Mouse (Mus musculus): Measurements from ENCODE around the gene Nap1l1.

The Nap1l1 gene

DNA sequence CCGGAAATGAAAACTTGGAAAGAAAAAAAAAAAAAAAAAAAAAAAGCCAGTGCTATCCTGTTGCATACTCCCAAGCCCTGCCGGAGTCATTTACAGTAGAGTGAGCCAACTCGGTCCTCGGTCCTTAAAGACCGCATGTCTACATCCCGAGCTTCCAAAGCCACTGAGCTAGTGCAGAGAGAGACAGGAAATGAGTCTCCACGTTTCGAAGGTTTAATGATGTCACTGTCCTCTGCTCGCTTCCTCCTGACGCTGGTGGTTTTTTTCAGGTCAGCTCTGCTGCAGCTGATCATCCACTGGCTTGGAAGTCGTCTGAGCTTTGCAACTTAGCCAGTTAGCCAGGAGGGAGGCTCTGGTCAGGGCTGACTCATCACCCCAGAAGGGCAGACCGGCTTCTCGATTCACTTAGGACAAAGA lies 43.2 kb downstream of the Nap1l1 start:
- DNase-seq: peak; percentile 27 to 58

DNA sequence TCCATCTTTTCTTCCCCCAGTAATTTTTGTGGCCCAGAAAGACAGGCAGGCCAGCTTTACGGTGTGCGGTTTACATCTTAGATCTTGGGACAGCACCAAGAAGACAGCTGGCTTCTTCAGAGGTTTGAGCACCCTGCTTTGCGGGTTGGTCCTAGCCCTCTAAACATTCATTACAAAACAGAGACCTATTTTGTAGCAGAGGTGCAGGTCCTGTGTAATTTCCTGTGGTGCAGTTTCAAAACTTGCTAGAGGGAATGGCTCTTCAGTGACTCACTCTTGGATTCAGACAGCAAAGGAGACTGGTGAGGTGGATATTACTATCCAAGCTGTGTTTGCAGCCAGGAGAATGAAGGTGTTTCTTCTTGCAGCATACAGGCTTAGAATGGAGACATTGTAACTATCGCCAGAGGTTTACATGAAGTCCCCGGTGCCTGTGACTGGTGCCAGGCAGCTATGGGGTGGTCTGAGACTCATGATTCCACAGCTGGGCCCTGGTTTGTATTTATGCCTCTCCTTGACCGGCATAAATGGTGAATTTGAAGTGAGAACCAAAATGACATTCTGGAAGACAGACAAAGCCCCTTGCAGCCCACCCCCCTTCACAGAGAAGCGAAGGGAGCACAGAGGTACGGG lies 43.9 kb downstream of the Nap1l1 start:
- DNase-seq: no peak

DNA sequence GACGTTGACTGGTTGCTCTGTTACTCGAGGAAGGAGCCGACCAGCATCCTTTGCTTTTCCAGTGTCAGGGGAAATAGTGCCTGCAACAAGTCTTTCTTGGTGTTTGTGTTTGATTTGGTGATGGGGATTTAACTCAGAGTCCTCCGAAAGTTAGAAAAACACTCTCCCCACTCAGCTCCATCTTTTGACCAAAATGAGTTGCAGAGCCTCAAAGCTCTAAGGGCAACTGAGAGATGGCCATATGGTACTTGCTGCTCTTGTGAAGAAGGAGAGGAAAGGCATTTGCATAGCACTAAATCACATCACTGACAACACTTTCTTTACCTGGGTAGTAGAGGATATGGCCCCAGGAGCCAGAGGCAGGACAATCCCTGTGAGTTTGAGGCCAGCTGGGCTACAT lies 45.3 kb downstream of the Nap1l1 start:
- no peak for DNase-seq

DNA sequence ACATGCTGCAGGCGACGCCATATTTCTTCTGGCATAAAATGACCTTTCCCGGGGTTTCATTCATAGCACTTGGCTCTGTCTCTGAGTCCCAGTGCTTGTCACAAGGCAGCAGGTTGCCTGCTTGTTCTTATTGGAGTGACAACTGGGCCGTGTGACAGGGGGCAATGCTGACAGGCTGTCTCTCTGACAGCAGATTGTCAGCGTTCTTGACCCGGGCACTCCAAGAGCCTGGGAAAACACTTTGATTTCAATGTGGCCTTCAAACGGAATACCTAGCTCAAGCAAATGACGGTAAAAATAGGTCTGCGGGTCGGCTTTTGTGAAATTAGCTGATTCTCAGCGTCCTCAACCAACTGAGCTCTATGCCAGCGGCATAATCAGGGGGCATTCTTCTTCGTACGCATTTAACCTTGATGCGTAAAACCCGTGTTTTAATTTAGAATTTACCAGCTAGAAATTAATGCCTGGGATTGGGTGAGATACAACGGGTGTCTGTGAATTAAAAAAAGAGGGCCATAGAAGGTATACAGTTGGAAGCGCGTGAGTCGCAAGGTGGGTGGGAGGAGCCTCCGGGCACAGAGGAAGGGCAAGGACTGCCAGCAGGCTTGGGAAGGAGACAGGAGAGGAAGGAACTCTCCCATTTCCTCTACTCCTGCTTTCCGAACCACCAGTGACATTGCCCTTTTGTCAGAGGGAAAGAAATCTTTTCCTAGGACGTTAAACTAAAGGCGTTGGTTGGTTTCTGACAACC lies 46.8 kb downstream of the Nap1l1 start:
- DNase-seq: no peak

DNA sequence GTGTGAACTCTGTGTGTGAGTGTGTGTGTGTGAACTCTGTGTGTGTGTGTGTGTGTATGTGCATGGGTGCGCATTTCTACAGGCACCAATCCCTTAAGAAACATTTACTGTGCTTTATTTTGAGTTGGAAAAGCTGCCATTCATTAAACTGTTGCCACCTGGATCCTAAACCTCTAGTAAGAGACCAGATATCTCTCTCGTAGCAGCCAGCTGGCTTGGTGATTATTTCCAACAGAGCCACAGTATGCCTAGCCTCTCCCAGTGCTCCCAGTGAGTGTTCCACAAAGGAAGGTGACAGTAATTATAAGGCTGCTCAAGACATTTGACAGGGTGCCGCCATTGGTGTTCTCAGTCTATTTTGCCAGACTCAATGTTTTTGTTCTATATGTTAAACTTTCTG lies 47.6 kb downstream of the Nap1l1 start:
- DNase-seq: no peak

DNA sequence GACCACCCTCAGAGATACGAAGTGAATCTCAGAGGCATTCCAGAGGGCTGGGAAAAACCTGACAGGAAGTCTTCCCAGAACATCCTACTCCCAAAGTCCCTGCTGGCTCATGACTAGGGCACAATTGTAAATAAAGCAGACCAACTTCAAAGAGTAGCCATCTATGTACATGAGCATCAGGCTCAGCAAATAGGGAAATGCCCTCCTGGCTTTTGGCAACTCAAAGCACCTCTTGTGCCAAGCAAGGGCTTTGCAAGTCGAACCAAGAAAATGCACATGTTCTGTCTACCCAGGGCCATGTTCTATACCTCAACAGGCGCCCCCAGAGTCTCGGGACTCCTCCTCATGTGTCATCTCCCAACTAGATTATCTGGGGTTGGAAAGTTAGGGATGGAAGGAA lies 48.6 kb downstream of the Nap1l1 start:
- no peak for DNase-seq

DNA sequence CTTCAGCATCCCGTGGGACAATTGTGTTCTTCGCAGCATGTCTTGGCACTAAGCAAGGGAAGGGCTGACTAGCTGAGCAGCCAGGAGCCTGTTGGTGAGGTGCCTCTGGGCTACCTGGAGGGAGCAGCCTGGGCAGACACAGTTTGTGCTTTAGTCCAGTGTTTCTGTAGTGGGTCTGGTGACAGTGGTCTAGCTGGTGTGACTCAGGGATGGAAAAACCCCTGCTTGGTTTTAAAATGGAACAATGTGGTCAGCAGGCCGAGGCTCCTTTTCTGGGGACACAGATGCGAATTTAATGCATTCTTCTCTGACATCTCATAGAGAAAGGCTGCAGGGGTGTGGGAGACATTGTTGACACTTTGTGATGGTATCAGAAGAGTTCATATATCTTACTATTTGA lies 49.2 kb downstream of the Nap1l1 start:
- no peak for DNase-seq

DNA sequence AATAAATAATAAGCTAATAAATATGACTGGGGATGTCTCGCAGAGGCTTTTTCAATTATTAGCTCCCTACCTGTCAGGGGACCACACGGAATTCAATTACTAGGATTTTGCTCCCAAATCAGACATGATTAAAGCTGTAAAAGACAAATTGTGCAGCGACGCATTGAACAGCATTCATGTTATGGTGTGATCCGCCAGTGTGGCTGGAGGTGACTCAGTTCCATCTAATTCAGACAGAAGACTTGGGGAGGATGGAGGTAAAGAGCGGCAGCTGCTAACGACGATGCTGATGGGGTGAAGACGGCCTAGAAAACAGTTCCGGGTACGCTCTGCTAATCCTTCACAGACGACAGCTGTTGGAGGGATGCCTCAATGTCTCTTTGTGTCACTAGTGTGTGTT lies 50.9 kb downstream of the Nap1l1 start:
- DNase-seq: no peak

DNA sequence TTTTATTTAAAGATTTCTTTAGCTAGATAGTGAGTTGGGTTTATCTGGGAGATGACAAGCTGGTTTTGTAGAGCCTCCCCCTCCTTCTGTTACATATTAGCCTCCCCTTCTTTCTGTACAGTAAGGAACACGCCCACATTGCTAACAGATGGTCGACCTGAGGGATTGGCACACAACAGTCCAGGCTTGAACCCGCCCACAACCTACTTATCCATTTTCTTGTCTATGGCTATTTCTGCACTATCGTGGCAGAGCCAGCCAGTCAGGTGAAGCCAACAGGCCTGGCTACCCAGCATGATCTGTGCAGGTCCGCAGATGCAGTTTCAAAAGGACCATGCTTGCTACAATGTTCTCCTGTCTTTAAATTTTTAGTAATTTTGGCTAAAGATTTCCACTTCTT lies 54.0 kb downstream of the Nap1l1 start:
- no peak for DNase-seq

DNA sequence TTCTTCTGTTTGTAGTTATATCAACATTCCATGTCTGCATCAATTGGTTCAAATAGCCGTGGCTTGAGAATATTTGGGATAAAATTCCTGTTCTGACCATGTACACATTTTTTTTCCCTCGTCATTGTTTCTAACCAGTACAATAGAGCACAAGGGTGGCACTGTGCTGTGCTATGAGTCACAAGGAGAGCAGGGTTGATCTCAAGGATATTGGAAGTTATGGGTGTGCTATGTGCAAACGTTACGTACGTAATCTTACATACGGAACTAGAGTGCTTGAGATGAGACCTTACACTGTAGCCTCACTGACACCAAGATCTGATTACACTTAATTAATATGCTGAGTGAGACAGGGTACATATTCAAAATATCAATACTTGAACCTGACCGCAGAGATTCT lies 54.6 kb downstream of the Nap1l1 start:
- DNase-seq: no peak

DNA sequence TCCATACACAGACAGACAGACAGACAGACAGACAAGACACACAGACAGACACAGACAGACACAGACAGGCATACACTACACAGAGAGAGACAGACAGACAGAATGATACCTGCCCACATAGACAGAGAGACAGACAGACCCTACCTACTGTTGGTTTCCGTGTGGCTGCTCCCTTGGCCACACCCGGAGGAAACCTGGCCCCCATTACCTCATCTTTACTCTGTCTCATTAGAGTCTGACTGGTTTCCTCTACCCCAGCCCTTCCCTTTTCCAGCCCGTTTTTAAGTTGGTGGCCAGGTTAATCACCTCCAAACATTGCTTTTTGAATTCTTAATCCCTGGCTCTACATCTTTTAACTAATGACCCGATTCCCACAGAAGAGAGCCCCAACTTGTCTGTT lies 55.3 kb downstream of the Nap1l1 start:
- no peak for DNase-seq

DNA sequence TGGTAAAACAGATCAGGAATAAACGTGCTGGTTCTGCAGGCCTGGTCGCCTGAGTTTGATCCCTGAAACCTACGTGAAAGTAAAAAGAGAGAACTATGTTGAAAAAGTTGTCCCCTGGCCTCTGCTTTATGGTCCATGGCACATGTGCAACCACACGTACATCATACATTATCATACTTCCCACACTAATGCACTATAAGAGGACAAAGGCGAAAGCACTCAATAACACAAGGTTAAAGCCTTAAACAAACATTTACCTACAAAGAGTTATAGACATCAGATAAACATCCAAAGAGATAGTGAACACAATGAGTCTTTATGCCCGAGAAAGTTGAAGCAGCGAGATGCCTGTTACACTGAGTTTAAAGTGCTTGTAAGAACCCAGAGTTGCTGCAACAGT lies 57.4 kb downstream of the Nap1l1 start:
- DNase-seq: no peak

DNA sequence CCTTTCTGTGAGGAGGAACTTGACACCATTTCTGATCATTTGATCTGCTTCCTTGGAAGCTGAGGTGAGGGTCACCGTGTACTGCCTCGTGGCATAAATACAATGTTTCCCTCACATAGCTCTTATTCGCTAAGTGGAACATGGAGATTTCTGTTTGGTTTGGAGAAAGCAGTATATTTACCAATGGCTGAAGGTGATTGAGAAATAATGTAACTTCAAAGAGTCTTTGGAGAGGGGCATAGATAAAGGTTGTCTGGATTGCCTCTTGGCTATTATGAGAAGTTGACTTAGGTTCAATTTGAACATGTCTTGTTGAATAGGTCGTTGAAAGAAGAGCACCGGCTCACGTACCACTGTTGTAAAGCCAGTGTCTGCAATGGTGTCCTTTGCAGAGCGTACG lies 61.7 kb downstream of the Nap1l1 start:
- DNase-seq: no peak

DNA sequence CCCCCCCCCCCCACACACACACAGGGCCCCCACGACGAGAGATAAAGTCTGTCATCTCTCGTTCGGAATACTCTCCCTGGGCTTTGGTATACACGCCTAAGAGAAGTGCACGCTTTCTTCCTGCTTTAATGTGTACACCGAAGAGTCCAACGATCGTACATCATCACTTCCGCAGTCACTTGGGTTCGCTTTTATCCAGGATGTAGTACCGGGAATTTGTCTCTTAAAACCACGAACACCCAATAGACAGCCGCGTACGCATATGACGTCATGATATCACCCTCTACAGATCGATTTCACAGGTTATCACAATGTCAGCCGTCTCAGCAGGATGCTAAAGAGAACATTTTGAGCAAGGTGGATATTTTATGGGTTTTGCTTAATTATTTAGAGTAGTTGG lies 64.4 kb downstream of the Nap1l1 start:
- DNase-seq: no peak

DNA sequence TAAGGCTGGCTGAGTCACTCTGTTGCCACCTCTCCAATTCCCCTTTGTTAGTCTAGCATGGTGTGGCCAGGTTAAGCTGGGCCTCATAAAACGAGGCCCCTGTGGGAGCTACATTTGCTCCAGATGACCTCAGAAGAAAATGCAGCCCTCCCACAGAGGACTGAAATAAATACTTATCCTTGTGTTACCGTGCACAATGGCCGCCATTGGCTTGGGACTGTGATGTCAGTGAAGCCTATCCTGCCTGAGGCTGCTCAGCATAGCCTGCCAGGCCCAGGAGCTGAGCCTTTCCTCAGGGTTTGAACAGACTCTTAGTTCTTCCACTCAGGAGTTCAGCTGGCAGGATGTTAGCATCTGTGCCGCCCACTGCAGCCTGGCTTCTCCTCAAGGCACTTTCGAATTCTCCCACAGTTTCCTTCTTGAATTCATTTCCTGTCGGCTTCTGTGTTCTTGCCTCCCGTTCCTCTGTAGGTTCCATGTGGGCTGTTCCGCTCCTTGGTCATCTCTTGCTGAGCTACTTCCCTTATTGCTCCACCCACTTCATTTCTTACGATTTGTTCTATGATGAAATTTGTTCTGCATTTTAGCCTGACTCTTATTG lies 66.8 kb downstream of the Nap1l1 start:
- no peak for DNase-seq

DNA sequence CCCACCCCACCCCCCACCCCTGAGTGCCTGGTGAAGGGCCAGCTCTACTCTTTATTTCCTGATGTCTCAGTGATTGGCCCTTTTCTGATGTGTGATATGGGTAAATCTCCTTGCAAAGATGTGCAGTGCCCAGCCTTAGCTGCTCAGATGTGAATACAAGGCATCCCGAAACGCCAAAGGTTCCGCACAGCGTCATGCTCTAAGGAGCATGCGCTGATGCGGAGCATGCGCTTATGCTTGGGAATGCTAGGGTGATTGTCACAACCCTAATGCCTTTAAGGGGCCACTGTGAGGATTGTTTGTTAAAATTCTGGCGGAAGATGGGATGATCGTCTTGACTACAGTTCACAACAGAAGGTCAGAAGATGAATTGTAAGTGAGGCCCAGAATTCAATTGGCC lies 67.7 kb downstream of the Nap1l1 start:
- DNase-seq: no peak

DNA sequence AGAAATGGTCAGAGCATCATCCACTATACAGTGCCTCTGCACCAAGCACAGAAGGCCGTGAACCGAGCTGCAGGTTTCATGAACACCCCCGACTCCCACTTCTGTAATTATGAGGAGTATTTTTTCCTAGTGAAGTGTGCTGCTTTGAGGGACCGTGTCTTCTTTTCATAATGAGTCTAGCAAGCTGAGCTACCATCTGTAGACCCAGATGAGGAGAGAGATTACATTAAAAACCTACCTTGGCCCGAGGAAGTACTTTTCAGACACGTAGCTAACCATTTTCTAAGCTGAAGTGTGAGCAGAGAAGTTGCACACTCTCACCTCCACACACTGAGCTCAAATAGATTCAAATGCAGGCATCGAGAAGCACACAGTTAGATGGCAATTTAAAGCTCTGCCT lies 70.1 kb downstream of the Nap1l1 start:
- DNase-seq: no peak

DNA sequence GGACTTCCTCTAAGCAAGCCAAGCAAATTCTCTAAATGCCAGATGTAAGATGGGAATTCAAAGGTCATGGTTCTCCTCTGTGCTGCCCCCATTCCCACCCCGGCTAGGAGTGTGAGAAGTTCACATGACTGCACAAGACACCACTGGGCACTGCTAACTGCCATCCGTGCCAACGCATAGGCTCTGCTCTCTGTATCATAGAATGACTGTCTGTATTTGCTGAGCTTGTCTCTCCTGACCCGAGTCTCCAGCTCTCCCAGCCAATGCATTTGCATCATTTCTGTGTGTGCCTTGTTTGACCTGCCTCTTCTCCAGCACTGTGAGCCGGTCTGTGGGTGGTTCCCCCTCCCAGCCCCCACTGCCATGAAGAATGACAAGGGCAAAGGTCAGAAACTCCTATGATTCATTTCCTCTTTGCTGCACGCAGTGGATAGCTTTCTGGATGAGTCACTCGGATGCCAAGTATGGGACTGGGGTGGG lies 70.8 kb downstream of the Nap1l1 start:
- DNase-seq: no peak

DNA sequence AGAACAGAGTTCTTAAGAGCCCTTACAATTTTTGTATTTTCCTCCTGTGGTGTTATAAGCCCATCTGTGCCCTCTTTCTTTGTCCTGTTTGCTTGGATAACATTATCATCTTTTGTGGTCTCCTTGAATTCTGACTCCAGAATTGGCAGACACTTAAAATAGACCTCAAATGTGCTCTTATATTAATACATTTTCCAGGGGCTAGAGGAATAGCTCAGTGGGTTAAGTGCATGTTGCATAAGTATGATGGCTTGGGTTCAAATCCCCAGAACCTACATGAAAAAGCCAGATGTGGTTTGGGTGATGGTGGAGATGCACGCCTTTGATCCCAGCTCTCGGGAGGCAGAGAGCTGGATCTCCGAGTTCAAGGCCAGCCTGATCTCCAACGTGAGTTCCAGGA lies 71.3 kb downstream of the Nap1l1 start:
- no peak for DNase-seq

DNA sequence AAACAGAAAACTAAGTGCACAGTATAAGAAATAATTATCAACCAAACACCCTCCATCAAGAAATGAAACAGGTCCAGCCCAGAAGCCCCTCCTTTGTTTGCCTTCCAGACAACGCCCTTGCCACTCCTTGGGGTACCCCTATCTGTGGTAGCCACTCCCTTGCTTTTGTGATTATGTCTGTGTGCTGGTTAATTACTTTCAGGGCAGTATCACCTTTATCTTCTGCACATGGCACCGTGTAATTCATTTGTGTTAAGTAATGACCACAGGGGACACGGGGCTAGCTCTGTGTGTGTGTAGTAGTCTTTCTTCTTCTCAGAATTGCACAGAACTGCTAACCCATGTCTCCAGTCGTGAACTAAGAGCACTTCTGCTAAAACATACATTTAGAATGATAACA lies 72.6 kb downstream of the Nap1l1 start:
- no peak for DNase-seq

Measured in thymus, adult 18-20 months (tissue).